Mouse (Mus musculus) left cerebral cortex, postnatal 10 days (tissue): Measurements from ENCODE around the gene Islr. TPM values are rescaled to one million over a fixed set of nuclear protein-coding genes. Genes with fewer than 3 reads are reported as not detected.

ENCODE experiments used
- DNase-seq, 2 experiments: peaks; one replicate each; pipeline ENCODE4 v3.0.0; 2021 to 2022; ENCODE audit warnings: low spot score in 2 of 2, mixed read lengths in 1 of 2; ENCODE audit errors: extremely low spot score in 1 of 2
- intact Hi-C: fragments of 180-260 bp; cut with DNase I; formaldehyde crosslinking; loops from one replicate; pipeline ENCODE4 v1.15.1; 2025
- total RNA-seq, 2 experiments: library from RNA; stranded (reverse); gene quantifications; 2 replicates each; pipeline ENCODE4 v1.2.3; 2021

Islr gene
- total RNA-seq, 2 experiments from 2014 or later, result 14.0 to 14.3 TPM

DNA sequence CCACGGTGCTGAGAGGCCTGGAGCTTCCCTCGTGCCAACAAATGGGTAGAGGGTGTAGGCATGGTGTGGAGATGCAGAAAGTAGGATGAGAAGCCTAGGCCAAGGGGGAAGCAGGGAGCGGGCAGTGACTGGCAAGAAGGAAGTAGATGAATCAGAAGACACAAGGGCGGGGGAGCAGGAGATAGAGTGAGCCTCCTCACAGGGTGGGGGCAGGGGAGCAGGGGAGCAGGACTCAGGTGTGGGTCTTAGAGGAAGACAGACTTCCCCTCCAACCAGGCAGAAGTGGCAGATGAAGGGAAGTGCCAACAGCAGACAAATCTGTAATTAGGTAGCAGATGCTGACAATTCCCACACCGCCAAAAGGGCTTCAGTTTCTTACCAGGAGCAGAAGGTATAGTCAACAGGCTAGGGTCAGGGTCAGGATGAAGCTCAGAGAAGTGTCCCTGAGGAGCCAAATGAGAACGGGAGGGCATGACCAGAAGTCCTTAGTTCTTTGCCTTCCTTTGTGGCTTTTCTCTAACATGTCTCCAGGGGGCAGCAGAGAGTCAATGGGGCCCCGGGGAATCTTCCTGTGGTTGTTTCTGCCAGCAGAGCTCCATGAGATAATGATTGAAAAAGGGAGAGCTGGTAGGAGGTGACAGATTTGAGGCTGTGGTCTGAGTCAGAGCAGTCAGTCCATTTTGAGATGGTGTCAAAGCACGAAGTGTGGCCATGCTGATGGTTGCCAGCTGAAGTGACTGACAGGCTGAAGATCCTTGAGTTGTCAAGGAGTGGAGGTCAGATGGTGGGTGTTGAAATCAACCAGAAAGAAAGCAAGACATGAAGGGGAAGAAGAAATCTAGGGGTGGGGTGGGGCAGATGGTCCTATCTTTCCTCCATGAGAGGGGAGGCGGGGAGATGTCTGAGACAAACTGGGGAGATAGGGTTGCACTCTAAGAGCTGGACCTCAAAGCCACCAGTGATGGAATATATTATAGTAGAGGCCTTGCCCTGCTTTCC lies 22.1 kb upstream of the Islr start:
- intact Hi-C loops, result no loop called here
- DNase-seq, result peak in 1 of 2 experiments; percentile 51

DNA sequence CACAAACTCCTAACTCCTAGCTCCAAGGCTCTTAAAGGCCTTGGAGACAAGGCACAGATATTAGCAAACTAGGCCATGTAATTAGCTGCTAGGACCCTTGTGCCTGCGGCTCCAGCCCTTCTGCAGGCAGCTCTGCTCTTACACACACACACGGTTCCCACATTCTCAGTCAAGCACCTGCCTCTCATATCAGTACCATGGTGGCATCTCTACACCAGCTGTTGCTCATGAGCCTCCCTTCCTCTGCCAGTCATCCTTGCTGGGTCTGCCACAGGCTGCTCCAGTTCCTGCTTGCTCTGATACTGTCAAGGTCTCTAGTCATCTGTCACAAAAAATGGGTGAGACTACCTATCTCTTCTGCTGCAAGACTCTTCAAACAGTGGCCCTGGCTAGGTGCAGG lies 20.2 kb upstream of the Islr start:
- no peak for DNase-seq
- intact Hi-C loops, result no loop called here

DNA sequence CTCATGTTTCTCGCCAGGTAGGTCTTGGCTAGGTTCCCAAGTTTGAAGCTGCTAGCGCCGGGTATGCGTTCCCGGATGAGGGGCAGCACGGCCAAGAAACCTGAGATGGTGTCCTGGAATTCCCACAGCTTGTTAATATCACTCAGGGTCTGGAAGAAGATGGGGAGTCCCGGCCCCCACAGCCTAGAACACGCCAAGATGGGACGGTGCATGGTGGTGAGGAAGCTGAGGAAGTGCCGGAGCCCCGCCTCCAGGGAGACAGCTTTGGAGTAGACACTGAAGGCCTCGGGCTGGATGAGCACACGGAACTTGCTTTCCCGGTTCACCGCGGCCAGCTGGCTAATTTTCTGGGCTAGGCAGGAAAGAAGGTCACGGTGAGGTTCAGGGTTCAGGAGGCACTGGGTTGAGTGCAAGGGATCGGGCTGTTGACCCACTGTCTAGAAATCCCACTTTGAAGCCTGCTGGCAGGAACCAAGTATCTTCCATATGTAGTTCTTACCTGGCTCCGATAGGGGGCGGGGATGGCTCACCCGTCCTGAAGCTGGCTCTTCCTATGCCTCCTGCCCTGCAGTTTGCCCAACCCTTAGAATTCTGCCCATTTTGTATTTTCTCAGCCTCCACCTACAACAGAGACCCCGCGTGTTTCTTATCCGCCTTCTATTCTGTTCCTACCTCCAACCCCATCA lies 16.3 kb upstream of the Islr start:
- intact Hi-C loops, result no loop called here
- peak in 1 of 2 experiments; percentile 67 for DNase-seq

DNA sequence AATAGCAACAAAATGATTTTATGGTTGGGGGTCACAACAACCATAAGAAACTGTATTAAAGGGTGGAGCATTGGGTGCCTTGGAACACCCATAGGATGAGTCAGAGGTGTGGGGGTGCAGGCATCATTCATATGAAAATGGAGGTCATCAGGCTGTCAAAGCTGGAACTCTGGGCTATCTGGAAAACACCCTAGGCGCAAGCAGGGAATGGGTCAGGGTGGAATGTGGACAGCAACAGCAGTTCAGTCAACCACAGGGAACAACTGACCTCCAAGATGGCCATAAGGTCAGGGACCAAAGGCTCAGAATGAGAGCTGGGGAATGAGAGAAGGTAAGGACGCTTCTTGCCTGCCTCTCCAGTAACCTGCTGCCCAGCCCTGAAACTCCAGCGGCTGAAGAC lies 14.4 kb upstream of the Islr start:
- intact Hi-C loops, result no loop called here
- DNase-seq, result no peak

DNA sequence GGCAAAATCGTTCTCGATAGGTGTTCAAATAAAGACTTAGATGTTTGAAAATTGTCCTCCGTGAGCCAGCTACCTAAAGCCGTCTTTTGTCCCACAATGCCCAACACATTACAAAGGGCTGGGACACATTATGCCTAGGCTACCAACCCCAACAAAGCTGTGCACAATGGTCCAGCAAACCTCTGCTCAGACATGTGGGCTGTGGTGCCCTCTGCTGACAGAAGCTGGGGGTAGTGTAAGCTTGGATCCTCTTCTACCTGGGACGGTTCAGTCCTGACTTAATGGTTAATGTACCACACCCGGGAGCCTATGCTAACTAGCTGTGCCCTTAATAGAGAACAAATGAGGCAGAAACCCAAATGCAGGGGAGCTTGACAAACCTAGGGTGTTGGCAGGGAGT lies 12.3 kb upstream of the Islr start:
- intact Hi-C loops, result no loop called here
- DNase-seq, result no peak

DNA sequence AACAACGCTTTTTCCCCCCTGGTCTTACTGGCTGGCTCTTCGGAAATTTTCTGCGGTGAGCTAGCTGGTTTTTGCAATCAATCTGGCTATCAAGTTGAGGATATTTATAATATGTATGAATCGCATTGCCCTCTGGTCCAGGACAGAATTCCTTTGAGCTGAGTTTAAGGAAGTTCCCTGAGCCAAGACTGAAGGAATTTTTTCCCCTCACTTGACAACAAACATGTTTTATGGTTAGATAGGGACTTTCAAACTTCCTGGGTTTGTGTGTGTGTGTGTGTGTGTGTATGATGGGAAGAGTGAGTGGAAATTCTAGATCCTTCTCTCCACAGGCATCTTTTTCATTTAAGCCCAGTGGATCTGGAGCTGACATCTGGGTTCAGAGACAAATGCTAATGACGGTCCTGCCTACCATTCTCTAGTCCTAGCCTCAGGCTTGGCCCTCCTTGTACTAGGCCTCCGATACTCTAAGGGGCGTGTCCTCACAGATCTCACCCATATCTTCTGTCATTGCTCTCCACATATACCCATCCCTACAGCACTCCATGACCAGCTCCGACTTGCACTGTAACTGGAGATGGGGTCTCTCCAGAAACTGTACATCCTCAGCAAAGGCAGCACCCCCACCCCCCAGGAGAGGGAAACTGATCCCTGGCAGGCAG lies 10.5 kb upstream of the Islr start:
- no peak for DNase-seq
- intact Hi-C loops, result no loop called here

DNA sequence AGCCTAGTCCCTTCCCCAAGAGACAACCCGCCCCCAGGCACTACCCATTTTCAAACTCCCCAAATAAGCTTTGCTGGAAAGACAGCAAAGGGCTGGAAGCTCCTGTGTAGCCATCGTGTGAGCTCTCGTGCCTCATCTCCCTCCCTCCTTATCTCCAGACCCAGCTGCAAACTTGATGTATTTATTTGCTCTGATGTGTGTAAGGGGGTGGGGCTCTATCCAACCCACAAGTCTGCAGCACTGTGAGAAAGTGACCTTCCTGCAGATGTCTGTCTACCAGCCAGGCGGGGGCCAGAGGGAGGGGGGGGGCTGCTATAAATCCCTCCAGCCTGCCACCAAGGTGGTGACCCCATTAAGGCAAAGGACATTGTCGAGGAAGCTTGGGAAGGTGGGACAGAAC lies 9.8 kb upstream of the Islr start:
- DNase-seq, result no peak

DNA sequence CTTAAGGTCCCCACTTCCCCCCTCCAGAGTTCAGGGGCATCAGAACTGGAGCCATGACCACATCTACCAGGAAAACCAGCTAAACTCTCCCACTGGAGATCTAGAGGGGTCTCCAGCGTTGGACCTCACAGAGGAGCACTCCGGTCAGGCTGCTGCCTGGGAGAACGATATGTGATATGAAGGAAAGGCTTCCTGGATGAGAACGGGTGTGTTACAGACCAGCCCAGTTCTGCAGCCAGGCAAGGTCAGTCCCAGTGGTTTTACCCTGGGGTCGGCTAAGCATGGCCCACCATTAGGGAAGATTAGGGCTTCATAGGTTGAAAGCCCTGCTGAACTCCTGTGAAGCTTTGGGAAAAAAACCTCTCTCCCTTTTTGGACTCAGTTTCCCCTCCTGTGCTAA lies 9.3 kb upstream of the Islr start:
- intact Hi-C loops, result no loop called here
- DNase-seq, result no peak

More for the DNA sequence above, 9.8 kb upstream of the Islr start:
- intact Hi-C loops, result no loop called here

DNA sequence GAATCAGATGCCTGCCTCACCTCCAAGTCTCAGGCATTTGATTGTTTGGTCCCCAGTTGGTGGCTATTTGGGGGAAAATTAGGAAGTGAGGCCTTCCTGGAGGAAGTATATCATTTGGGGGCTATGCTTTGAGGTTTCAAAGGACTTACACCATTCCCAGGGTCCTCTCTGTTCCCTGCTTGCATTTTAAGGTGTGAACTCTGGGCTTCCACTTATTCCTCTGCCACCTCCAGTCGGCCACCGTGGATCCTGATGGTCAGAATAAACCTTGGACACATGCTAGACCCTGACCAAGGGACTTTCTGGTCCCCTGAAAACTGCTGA lies 6.2 kb upstream of the Islr start:
- DNase-seq, result no peak
- intact Hi-C loops, result no loop called here

DNA sequence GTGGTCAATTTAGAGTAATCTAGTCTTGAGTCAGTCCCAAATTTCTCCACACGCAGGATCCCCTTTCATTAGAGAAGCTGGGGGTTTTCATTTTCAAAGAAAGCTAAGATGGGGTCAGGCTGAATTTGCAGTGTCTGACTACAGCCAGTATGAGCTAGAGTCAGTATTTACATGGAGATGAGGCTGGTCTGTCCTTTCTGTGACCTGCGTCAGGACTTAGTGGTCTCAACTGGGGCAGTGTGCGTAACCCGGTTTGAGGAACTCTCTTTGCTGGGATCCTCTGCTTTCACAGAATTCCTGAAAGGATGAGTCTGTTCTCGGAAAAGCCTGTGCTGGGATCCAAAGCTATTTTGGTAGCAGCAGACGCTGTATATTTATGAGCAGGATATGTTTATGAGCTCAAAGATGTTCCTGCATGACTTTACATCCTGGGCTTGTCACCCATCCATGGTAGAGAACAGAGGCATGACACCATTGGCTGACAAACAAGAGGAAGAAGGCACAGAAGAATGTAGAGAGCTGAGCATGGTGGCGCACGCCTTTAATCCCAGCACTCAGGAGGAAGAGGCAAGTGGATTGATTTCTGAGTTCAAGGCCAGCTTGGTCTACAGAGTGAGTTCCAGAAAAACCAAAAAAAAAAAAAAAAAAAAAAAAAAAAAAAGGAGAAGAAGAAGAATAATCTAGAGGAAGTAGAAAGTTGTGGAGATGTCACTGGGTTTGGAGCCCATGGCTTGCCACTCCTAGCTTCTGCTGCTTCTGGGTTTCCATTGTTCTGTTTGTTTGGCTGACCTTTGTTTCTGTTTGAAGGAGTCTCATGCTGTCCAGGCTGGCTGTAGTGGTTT lies 5.6 kb upstream of the Islr start:
- intact Hi-C loops, result loop anchor here (10.0 kb wide), 1 partner anchor 275 kb away; no protein-coding TSS in a partner anchor

DNA sequence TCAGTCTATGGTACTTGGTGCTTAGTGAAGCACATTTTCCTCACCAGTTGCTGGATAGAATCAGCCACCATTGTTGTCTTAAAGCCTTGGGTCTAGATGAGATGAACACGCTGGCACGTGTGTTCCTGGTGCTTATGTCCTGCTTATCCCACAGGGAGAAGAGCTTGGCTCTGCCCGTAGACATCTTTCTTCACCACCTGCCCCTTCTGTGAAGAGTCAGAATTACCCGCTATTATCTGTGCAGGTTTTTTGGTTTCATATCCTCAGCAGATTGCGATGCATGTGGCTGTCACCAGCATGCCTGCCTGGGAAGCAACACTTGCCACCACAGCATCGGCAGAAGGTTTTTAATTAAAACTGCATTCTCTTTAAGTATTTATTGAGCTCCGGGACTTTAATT lies 1.9 kb upstream of the Islr start:
- intact Hi-C loops, result loop anchor here (10.0 kb wide), 1 partner anchor 271 kb away; no protein-coding TSS in a partner anchor
- peak in 1 of 2 experiments; percentile 9 for DNase-seq

More for the DNA sequence above, 5.6 kb upstream of the Islr start:
- no peak for DNase-seq

DNA sequence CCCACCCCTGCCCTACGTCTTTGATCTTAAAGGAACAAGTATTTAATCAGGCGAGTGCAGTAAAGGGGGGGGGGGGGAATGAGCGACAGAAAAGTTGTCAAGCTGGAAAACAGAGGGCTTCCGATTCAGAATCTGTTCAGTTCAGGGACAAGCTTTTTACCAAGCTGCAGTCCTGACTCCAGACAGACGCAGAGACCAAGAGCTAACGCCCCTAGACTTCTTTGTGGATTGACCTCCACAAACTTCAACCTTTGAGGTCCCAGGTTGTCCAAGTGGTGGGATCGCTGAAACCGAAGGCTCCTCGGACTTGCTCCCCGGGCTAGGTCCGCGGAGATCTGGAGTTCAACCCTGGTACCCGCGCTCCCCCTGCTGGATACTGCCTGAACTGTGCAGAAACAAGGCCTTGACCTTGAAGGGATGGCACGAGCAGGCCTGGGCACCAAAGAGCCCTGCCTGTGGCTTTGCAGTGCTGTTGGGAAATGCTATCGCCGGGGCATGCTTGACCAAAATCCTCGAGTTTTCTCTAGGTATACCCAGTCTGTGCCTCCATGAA lies 418 bp upstream of the Islr start:
- peak; percentile 82 to 91 for DNase-seq
- intact Hi-C loops, result loop anchor here (10.0 kb wide), 1 partner anchor 270 kb away; no protein-coding TSS in a partner anchor

DNA sequence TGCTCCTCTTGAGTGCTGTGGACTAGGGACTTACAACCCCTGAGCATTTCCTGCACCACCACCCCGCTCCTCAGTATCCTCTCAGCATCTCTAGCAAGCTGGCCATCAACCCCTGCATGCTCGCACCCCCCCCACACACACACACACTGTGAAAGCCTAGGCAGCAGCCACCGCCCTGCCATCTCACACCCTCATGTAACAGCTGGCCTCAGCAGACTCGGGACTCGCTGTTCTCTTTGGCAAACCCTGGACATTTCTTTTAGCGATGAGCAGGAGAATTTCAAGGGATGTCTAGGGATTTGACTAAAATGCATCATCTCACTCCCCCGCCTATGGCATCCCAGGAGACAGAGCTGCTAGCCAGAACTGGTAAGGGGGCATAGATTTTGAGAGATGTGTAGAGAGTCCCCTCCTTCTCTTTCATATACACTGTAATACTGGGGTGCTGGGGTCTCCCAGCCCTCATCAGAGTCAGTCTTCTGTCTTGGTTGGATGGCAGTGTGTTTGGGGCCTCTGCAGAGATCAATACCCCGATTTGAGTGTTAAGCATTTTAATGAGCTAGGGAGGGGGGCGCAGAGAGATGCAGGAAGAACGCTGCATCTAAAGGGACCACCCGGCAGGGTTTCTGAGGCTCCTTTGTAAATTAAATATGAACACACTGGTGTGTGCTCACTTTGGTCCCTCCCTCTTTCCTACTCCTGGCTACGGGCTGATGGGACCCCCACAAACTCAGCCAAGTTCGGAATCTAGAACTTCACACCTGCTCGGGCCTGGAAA lies 1.2 kb downstream of the Islr start:
- DNase-seq, result peak in 1 of 2 experiments; percentile 54
- intact Hi-C loops, result loop anchor here (1.0 to 10.0 kb wide), 2 partner anchors 151 to 268 kb away; no protein-coding TSS in a partner anchor

DNA sequence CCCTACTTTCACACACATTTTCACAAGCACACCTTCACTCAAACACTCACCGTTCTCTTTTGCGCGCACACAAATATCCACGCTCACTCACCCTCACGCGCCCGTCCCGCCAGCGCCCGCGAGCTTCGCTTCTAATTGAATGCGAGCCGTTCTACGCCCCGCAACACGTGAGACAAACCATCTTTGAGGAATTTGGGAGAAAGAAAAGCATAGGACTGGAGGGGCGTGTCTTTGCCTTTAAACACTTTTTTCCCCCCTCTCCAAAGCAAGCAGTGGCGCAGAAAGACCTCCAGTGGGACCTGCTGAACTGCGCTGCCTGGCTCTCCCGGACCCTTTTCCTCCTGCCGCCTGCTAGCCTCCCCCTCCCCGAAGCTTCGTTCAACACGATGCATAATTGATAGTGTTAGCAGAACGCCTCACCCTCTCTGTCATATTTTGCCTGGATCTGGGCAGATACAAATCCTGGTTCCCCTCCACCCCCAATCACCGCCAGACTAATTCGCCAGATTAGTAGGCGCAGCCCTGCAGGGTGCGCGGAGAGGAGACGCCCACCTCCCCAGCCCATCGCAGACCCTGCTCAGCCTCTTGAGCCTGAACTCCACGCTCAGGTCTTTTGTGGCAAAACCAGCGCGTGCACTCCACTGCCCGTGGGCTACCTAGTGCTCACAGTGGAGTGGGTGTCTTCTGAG lies 2.1 kb downstream of the Islr start:
- peak in 1 of 2 experiments; percentile 52 for DNase-seq
- intact Hi-C loops, result loop anchor here (10.0 kb wide), 1 partner anchor 267 kb away; no protein-coding TSS in a partner anchor

DNA sequence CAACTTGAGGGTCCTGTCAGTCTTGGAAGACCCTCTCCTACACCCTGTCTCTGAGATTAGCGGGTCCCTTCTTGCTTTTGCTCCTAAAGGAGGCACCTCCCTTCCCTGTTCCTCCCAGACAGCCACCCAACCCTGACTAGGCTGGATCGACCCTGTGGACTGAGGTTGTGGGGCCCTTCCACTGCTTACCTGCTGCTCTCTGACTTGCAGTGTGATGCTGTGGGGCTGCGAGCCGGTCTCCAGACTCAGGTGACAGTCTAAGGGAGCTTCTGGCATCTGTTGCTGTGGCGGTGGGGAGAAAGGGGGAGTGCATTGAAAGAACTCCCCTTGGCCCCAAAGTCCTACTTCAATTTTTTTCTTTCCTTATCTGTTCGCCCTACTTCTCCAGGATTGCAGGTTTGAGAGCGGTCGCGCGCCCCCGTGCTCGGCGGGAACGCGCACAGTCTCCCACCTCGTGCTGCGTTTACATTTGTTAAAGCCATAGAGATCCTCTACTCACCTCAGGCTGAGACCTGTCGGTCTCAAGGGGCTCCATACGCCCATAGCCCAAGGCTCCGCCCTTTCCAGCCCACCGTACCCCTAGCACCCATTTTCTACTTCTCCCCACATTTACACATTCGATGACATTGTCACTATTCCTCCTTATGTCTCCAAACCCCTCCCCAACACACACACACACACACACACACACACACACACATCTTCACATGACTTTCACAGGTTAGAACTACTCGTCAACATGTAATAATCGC lies 2.8 kb downstream of the Islr start:
- intact Hi-C loops, result loop anchor here (10.0 kb wide), 1 partner anchor 266 kb away; no protein-coding TSS in a partner anchor
- peak in 1 of 2 experiments; percentile 44 for DNase-seq
